Mouse (Mus musculus) thymus, adult 2 months (tissue): ENCODE data around the gene Cenpv. TPM values are rescaled to one million over a fixed set of nuclear protein-coding genes. Genes with fewer than 3 reads are reported as not detected.

ENCODE experiments used
- DNase-seq: peaks from one replicate; pipeline ENCODE4 v3.0.0; 2021
- H3K27ac ChIP-seq: fragments of 200-500 bp; 2 replicates; pipeline ENCODE4 v1.5.1; 2012; ENCODE audit warnings: low read length, control low read depth; ENCODE audit not compliant: control insufficient read depth, insufficient read depth
- H3K27me3 ChIP-seq: fragments of 200-500 bp; 2 replicates; pipeline ENCODE4 v1.6.1; 2012; ENCODE audit warnings: mild to moderate bottlenecking, low read length, moderate library complexity, mixed read lengths; ENCODE audit not compliant: control insufficient read depth, insufficient read depth
- H3K36me3 ChIP-seq: fragments of 200-500 bp; 2 replicates; pipeline ENCODE4 v1.6.1; 2012; ENCODE audit warnings: mild to moderate bottlenecking, low read length, moderate library complexity; ENCODE audit not compliant: control insufficient read depth, insufficient read depth
- H3K4me1 ChIP-seq: fragments of 200-500 bp; replicated peaks from 2 replicates; pipeline ENCODE4 v1.6.1; 2012; ENCODE audit warnings: low read length; ENCODE audit not compliant: control insufficient read depth, insufficient read depth
- H3K4me3 ChIP-seq: fragments of 200-500 bp; 2 replicates; pipeline ENCODE4 v1.5.1; 2012; ENCODE audit warnings: mild to moderate bottlenecking, low read length, control low read depth, moderate library complexity; ENCODE audit not compliant: control insufficient read depth, insufficient read depth
- CTCF ChIP-seq: fragments of 200-500 bp; IDR thresholded peaks from 2 replicates; pipeline ENCODE4 v1.5.1; 2012; ENCODE audit warnings: mild to moderate bottlenecking, control low read depth, low read length, moderate library complexity, borderline replicate concordance; ENCODE audit not compliant: control insufficient read depth, poor library complexity, insufficient read depth; ENCODE audit errors: extremely low read depth
- POLR2A ChIP-seq: fragments of 200-500 bp; IDR thresholded peaks from 2 replicates; pipeline ENCODE4 v1.6.1; 2012; ENCODE audit warnings: mild to moderate bottlenecking, low read length, control low read depth, moderate library complexity; ENCODE audit not compliant: control insufficient read depth, poor library complexity, insufficient read depth; ENCODE audit errors: extremely low read depth
- WGBS: fragments of 180-500 bp; shearing (Covaris S2); methylation state at CpG from one replicate; pipeline ENCODE4 v1.1.7; 2018; 5-methylcytosine and 5-hydroxymethylcytosine counted together
- polyA plus RNA-seq: library from polyadenylated mRNA; depleted of rRNA; stranded (reverse); fragments of >200 nt; gene quantifications from 2 replicates; pipeline ENCODE4 v1.2.3, GENCODE M21; 2012

Cenpv gene
- polyA plus RNA-seq, 1 experiment: 12.9 TPM

DNA sequence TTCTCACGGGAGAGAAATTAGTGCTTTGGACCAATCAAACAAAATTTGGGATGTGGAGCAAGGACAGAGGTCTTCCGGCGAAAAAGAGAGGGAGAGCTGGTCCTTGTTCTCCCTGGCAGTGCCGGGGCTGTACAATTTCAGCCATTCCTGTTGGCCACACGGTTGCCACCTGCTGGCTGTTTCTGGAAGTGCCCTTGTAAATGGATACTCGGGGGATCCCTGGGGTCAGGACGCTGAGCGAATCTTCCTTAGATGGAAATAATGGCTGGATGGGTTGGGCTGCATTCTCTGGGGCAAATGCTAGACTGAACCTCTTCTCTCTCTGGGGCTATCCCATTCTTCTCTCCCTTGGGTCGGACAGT lies 36.2 kb upstream of the Cenpv start:
- peak overlapping the region; percentile 91; the same call in 1 of the 2 replicates for H3K27ac ChIP-seq
- peaks cover 18% of the 10 kb centered on the region for H3K36me3 ChIP-seq
- TF ChIP-seq POLR2A: no peak
- peak; percentile 91 for TF ChIP-seq CTCF
- H3K4me3 ChIP-seq: peak overlapping the region; percentile 74
- peaks cover 15% of the 10 kb centered on the region for H3K4me1 ChIP-seq
- H3K27me3 ChIP-seq: no peaks in the 10 kb centered on the region
- WGBS: 0% methylated on average over 9 of the region's 9 CpGs
- peak; percentile 91 for DNase-seq

DNA sequence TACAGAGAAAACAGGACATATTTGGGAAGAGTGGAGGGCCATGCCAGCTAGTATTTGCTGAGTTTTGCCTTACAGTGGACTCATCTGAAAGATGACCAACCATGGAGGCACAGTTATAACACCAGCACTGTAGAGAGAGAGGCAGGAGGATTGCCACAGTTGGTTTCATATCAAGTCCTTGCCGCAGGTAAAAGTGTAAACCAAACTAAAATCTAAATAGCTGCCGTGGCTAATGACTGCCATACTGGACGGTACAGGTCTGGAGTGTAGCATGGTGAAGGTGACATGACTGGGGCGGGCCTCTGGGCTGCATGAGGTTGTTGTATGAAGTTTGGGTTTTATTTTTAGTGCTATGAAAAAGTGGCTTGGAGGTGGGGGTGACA lies 35.6 kb upstream of the Cenpv start:
- H3K27ac ChIP-seq: peak overlapping the region; percentile 91
- peak; percentile 19 for DNase-seq

DNA sequence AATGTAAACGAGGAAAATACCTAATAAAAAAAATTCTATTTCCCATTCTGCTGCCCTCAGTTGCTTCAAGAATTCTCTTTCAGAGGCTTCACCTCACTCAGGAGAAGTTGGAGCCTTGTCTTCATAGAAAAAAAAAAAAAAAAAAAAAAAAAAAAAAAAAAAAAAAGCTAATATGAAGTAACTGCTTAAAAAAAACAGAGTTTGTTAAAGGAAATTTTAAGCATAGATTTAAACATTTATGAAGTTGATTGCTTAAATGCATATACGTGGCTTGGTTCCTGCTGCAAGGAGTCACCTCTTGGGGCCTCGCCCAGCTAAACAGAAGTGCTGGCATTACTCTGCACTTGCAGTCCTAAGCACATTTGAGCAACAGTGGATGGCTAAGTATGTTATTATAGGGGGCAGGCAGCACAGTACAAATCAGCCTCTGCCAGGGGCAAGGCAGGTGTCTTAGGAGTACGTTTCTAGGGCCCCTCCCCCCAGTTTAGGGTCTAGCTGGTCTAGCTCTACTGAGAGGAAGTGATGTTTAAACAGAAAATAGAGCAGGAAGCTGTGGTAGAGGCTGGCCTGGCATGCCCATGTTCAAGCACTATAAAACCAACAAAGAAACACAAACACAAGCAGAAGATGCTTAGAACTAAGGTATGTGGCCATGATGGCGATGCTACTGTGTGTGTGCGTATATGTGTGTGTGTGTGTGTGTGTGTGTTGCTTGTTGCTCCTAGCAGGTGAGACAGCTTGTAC lies 35.1 kb upstream of the Cenpv start, which contains the start of gene Trpv2:
Gene Trpv2 (plus strand): TSS at position 528 of the 744 bp plus-strand sequence.
- DNase-seq: peak; percentile 85
- H3K4me1 ChIP-seq: peaks cover 15% of the 10 kb centered on the region
- peak within 1 kb of the TSS; percentile 74 for H3K4me3 ChIP-seq
- WGBS: 15% methylated on average over 6 of the region's 6 CpGs
- peak within 1 kb of the TSS; percentile 91 for H3K27ac ChIP-seq
- H3K27me3 ChIP-seq: no peaks in the 10 kb centered on the region
- peaks cover 12% of the 10 kb centered on the region for H3K36me3 ChIP-seq
- TF ChIP-seq CTCF (no peak), POLR2A (no peak)

More for the DNA sequence above, 35.6 kb upstream of the Cenpv start:
- peaks cover 15% of the 10 kb centered on the region for H3K36me3 ChIP-seq
- H3K27me3 ChIP-seq: no peaks in the 10 kb centered on the region
- 18% methylated on average over 4 of the region's 4 CpGs for WGBS
- no peak for TF ChIP-seq POLR2A
- TF ChIP-seq CTCF: no peak
- H3K4me1 ChIP-seq: peaks cover 15% of the 10 kb centered on the region
- H3K4me3 ChIP-seq: peak overlapping the region; percentile 46

- H3K27me3 ChIP-seq: no peaks in the 10 kb centered on the region
- H3K36me3 ChIP-seq: no peaks in the 10 kb centered on the region
- 70% methylated on average over 3 of the region's 3 CpGs for whole genome bisulfite sequencing
- no peak overlapping the region for H3K4me3 ChIP-seq
- H3K4me1 ChIP-seq: 0 out of 2 replicates have a peak, but pooled peaks cover 2% of the 10 kb centered on the region
- DNase-seq: no peak
- TF ChIP-seq POLR2A: no peak
- TF ChIP-seq CTCF: no peak
- H3K27ac ChIP-seq: no peak overlapping the region
These were observed 29.2 kb upstream of the Cenpv start for GRCm38 (mm10) chr11:62568300-62568699.

DNA sequence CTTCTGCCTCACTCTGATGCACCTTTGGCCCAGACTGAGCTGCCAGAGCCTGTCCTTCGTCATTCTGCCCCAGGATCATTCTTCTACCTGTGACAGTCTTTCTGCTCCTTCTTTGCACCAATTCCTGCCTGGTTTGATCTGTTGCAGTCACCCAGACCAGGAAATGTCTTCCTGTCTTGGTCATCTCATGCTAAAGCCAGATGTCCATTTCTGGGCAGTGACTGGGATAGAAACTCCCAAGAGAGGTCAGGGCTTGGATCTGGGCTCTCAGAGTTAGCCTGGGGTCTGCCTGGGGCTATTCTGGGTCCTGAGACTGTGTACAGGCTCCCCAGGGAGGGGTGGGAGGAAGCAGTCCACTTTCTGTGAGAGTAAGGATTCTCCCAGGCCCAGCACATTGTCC lies 27.1 kb upstream of the Cenpv start:
- no peak for DNase-seq
- 70% methylated on average over 1 of the region's 1 CpGs for WGBS
- no peak overlapping the region for H3K27ac ChIP-seq

GRCm38 (mm10) chr11:62565747-62566146 lies 26.7 kb upstream of the Cenpv start:
- H3K27ac ChIP-seq: no peak overlapping the region
- no peaks in the 10 kb centered on the region for H3K36me3 ChIP-seq
- TF ChIP-seq CTCF (no peak), POLR2A (no peak)
- WGBS: 86% methylated on average over 7 of the region's 7 CpGs
- H3K27me3 ChIP-seq: no peaks in the 10 kb centered on the region
- no peak for DNase-seq
- 0 out of 2 replicates have a peak, but pooled peaks cover 2% of the 10 kb centered on the region for H3K4me1 ChIP-seq
- no peak overlapping the region for H3K4me3 ChIP-seq

More for the DNA sequence above, 27.1 kb upstream of the Cenpv start:
- Histone ChIP-seq H3K4me1 (0 out of 2 replicates have a peak, but pooled peaks cover 2% of the 10 kb centered on the region), H3K4me3 (no peak overlapping the region), H3K27me3 (no peaks in the 10 kb centered on the region), H3K36me3 (no peaks in the 10 kb centered on the region)
- no peak for TF ChIP-seq POLR2A
- no peak for TF ChIP-seq CTCF
